Comparison of ENCODE assay signal across 14 mouse cellular contexts in the genomic region with DNA sequence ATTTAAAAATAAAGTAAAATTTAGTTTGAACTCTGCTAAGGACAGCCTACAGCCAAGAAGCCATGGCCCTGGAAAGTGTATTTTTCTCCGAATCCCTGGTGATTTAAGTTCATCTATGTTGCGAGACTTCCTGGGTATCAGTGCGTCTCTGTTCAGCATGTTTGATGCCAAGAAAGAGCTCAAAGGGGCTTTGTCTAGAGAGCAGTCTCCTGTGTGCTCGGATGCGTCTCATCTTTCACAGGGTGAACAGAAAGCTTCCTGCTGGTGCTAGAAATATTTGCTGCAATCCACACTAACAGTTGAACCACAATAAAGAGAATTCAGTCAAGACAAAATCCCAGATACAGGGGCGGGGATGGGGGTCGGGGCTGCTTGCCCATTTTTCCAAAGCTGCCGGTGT.
"Had no signal": no experiment of that assay in that cellular context is flagged by ENCODE, and none has a peak within 500 bp of the region (broad histone marks: within the 10 kb centered on the region; RNA-seq: fewer than 3 reads in every experiment).

No protein-coding gene starts in this region.

- H3K9ac ChIP-seq: lung, embryonic 14.5 days; midbrain, embryonic 12.5 days; neural tube, embryonic 12.5 days; stomach, embryonic 15.5 days had no signal

- H3K36me3 ChIP-seq: midbrain, embryonic 10.5 days; midbrain, embryonic 12.5 days; neural tube, embryonic 12.5 days; stomach, embryonic 15.5 days had no signal

- H3K27me3 ChIP-seq: stomach, embryonic 15.5 days had no signal

- H3K4me2 ChIP-seq: lung, embryonic 14.5 days; midbrain, embryonic 12.5 days; neural tube, embryonic 12.5 days; stomach, embryonic 15.5 days had no signal

- H3K9me3 ChIP-seq: midbrain, embryonic 10.5 days; midbrain, embryonic 12.5 days; neural tube, embryonic 12.5 days; stomach, embryonic 15.5 days had no signal

- H3K27ac ChIP-seq: midbrain, embryonic 10.5 days; midbrain, embryonic 12.5 days; neural tube, embryonic 12.5 days; stomach, embryonic 15.5 days; stomach, postnatal 0 days had no signal

- DNase-seq: lung, adult 18-20 months; lung, embryonic 14.5 days; lung, postnatal 10 days; lung, postnatal 4 days; midbrain, embryonic 14.5 days; right cerebral cortex, postnatal 14 days; thymus, adult 2 months; thymus, postnatal 25 days; thymus, postnatal 4 days had no signal

- H3K4me3 ChIP-seq: midbrain, embryonic 10.5 days; midbrain, embryonic 12.5 days; neural tube, embryonic 12.5 days; stomach, embryonic 15.5 days had no signal
